Mouse (Mus musculus) mesoderm, embryonic 11.5 days (tissue): Measurements from ENCODE around the gene Smpd1.

Source experiments
- DNase-seq: peaks from one replicate; pipeline ENCODE4 v3.0.0-alpha.2; 2012; ENCODE audit warnings: low read depth, low spot score

The Smpd1 gene

DNA sequence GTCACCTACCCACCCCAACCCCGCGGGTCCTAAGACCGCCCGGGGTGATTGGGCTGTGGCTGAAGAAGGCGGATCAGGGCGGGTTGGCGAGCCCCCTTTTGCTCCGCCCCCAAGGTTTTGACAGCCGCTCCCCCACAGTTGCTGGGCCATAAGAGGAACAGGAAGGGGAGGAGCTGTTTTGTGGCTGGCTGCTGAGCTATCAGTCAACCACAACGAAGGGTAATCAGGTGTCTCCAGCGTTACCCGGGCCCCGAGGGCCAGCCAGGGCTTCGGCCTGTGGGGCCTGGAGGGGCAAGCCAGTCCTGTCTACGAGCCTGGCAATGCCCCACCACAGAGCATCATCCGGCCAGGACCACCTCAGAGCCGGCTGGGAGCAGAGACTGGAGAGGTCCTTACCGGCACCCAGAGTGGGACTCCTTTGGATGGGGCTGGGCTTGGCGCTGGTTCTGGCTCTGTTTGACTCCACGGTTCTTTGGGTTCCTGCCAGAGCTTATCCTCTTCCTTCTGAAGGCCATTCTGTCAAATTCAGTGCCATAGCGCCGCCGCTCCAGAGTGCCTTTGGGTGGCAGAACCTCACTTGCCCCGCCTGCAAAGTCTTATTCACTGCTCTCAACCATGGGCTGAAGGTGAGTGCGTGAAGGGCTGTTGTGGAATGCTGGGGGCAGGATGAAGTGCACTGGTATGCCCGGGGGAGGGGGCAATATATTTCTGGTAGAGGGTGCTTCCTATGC is at the start of gene Smpd1:
Gene Smpd1, plus strand, starts transcription at position 149 of the 731 bp plus-strand sequence.
- DNase-seq, result peak; percentile 89

DNA sequence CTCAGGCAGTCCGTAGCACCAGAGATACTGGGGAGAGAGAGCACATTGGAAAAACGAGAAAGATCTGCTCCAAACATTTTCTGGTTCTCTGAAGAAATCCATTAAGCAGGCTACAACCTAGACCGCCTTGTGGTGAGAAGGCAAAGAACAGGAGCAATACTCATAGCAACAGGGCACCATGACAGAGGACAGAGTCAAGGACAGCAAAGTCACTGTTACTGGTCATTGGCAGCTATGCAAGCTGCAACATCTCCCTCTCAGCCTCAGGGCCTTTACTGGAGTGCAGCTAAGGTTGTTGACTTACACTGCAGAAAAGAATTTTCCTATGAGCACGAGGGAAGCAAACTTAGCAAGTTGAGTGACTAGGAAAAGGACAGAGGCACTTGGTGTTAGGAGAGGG is 46.9 kb upstream of the Smpd1 start:
- no peak for DNase-seq

DNA sequence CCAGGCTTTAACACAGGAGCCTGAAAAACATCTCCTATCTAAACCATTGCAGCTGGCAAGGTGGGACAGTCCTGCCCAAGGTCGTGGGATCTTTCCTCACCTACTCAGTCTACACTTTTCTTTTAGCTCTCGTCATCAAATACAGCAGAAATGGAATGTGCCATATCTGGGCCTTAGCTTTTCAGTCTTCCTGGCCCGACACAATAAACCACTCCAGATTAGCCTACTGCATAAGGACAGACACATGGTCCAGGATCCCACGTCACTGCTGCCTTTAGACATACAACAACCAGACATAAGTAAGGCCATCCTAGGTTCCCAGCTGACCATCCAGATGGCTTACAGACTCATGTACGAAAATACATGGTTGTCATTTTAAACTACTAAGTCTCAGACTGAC is 44.0 kb upstream of the Smpd1 start:
- no peak for DNase-seq

DNA sequence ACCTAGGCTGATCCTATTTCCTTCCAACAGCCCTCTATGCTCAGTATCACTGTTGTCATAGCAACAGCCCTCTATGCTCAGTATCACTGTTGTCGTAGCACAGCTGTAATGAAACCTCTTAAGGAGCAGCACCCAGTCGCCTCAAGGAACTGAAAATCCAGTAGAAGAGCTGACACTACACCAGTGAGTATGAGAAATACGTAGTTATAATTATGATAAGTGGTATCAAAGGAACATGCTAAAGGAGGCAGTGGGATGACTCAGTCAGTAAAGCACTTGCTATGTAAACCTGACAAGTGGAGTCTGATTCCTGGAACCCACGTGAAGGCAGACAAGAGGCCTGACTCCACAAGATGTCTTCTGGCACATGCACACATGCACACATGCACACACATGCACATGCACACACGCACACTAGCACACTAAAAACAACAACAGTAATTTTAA is 40.3 kb upstream of the Smpd1 start:
- DNase-seq, result no peak

DNA sequence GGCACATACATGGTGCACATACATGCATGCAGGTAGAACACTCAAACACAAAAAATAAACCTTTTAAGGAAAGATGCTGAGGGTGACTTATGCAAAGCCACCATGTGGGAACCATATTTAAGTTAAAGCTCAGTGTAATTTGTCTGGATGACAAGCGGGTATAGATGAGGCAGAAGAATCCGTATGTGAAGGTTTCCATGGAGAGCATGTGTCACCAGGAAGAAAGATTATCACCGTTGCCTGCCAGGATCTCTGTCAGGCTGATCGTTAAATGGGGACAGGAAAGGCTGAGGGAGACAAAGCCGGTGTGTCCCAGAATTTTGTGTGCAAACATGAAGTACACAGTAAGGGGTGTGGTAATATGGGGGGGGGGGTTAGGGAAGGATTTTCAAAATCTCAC is 39.6 kb upstream of the Smpd1 start:
- DNase-seq, result peak; percentile 11

DNA sequence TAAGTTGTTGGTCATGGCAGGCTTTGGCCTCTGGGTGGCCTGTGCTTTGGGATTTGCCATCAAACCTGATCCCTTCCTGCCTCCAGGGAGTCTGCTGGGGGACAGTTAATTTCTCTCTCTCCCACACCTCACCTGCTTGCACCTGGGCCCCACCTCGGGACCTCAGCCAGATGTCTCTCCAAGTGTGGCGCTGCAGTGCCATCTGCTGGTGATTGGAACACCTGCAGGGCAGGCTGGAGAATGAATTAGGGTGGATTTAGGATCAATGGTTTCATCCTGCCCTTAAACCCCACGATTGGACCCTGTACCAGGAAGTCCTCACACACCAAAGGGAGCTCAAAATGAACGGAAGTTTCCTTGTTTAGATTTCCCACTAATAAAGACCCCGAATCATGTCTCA is 39.0 kb upstream of the Smpd1 start:
- DNase-seq, result peak; percentile 73

DNA sequence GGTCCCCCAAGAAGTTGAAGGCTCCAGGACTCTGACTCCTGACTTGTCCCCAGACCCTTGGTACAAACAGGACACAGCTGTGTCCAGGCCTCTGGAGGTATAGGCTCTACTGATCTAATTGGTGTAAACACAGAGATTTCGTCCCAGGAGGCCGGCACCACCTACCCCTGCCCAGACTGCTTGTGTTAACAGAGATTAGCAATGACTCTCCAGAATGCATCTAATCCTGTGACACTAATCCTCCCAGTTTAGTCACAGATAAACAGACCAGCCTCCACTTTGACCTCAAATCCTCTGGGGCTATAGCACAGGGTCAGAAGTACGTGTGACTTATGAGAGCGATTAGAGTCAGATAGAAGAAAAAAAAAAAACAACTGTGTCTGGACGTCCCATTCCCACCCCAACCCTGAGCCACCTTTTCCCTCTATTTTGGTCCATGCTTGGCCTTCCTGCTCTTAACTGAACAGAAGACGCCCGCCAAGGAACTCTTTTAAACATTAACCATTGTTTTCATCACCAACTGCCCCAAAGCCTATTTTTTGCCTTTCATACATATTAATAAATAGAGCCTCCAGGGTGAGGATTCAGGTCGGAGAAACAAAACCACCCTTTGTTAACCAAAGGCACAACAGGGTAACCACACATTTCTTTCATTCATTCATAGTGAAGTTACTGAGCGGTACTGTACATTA is 37.3 kb upstream of the Smpd1 start:
- no peak for DNase-seq

DNA sequence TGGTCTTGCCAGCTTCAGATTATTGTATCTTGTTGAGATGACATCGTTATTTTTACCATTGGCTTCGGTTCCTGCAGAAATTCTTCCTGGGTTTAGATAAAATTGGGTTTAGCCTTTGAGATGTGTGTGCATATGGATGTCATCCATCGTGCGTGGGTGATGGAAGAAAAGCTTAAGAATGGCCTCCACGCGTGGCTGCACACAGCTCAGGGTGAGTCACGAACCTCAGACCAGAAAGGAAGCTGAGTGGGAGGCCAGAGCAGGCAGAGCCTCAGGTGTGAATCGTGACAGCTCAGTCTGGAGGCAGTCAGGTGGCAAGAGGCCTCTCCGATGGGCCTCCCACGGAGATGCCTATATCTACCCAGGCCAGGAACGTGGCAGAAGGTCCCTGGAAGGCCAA is 34.8 kb upstream of the Smpd1 start:
- DNase-seq, result no peak

DNA sequence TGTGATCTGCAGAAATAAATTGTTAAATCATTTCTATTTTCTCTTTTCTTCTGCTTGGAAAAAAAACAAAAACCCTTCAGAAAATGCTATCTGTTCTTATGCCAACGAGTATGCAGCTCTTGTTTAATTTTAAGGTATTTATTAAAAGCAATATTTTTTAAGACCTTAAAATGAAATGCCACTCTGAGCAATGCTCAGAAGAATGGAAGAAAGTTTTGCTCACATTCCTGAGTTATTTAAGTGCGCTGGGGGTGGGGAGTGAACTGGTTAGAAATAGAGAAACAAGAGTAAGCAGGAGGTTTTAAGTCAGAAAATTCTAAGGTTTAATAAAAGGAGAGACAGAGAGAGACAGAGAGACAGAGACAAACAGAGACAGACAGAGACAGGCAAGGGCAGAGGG is 34.4 kb upstream of the Smpd1 start:
- no peak for DNase-seq

DNA sequence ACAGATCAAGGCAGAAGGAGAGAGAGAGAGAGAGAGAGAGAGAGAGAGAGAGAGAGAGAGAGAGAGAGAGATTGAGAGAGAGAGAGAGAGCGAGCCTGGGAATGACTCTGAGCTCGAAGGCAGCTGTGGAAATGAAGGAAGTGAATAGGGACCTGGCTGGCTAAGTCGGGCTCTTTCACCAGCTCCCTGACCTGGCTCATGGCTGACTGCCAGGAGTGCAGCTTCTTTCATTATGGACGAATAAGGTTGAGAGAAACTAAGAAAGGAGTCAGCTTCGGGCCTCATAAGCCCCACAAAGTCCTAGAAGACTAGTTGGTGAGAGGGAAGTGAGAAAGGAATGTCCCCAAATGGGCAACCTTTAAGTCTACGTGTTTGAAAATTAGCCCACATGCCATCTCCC is 34.0 kb upstream of the Smpd1 start:
- no peak for DNase-seq

DNA sequence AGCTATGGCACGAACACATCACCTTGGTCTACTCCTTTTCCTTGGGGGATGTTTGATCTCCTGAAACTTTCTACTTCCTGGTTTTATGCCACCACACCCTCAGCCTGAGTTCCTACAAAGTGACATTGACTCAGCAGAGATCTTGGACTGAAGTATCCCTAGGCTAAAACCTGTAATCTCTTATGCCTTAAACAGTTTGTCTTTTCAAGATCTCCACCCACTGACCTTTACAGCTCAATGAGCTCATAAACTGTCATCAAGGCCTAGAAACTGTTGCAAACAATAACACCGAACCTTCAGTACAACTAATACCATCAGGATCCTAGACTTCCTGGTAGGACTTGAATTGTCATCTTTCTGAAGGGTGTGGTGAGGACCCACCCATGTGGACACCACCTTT is 29.9 kb upstream of the Smpd1 start:
- no peak for DNase-seq

DNA sequence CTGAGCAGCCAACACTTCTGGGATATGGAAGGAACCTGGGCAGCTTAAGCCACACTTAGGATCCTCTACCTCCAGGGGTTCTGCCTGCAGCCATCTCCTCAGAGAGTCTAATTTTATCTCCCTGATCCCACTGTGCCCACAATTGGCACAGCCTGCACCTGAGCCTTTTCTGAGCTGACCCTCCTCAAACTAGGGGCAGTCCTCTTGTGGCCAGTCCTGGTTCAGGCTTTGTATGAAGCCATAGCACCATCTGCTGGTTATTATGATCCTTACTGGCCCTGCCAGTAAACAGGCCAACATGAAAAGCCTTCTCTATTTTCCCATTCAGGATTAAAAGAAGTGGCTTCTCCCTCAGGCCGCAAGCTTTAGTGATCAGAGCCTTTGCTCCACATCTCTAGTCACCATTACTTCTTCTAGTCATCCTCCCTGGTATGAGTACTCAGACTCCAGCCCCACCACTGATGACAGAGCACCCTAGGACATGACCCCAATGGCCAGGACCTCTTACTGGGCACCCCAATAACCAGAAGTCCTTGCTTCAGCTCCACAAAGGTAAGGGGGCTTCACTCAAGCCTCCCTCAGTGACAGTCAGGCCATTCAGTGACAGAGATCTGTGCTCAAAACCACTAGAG is 26.7 kb upstream of the Smpd1 start:
- DNase-seq, result peak; percentile 41

DNA sequence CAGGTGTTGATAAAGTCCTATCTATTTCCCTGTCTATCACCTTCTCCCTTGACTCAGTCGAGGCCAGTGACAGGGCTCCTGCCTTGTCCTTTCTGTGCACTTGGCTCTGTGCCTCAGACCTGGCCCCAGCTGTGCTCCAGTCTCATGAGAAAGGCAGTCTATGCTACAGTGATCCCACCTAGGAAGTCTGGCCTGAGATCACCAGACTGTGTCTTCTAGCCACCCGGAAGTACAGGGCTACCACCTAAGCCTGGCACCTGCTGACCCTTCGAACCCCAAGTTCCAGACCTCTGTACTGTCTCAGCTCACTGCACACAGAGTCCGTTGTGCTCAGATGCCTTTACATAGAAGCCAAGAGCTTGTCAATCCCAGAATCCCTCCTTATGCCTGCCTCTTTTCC is 26.1 kb upstream of the Smpd1 start:
- DNase-seq, result no peak

DNA sequence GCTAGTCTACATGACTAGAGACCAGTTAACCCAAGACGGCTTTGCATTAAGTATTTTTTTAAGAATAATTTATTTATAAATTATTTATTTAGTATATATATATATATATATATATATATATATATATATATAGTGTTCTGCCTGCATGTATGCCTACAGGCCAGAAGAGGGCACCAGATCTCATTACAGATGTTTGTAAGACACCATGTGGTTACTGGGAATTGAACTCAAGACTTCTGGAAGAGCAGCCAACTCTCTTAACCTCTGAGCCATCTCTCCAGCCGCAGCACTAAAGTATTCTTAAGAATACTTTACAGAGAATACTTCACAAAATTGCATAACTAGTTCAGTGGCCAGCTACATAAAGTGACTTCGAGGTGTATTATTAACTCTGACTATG is 20.0 kb upstream of the Smpd1 start:
- no peak for DNase-seq

DNA sequence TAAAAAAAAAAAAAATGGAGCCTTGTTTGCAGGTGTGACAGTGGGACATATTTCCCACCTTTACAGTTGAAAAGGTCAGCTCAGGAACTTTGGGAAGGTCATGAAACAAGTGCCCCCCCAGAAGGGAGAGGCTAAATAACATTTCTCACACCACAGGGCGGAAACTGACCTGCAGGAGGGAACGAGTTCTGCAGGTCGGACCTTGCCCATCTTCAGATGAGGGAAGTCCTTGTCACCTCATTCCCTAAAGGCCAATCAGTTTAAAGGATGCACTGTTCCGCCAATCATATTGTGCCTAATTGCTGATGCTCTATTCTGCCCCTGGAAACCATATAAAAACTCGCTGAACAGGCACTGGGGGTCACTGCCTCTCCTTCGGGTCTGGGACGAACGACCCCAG is 8.2 kb upstream of the Smpd1 start:
- DNase-seq, result no peak

DNA sequence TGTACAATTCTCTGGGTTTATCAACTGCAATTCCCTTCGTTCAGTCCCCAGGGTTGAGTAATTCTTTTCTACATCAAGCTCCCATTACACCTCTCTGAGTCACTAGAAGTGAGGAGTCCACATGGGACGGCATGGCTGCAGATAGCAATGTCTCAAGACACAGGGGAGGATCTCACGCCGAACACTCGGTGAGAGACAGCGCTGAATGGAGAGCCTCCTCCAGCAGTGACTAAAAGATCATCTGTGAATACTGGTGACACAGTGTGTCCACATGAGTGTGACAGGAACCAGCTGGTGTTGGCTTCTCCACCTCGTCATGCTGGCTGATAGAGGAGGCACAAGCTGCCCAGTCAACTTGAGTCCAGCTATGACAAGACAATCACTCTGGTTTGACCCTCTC is 6.2 kb upstream of the Smpd1 start:
- no peak for DNase-seq

DNA sequence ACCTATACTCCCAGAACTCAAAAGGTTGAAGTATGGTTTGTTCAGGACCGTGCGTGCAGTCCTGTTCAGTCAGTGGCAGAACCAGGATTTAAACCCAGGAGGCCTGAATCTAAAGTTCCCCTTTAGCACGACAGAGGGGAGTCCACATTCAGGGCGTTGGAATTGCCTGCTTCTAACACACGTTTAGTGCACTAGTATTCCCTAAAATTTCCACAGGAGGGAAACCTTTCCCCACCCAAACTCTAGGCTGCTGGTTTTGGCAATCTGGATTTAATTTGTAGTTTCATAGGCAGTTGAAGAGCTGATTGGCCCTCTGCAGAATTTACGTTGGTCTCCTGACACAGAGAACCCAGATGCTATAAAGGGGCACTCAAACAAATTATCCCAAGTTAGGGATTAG is 5.1 kb upstream of the Smpd1 start:
- peak; percentile 71 for DNase-seq

DNA sequence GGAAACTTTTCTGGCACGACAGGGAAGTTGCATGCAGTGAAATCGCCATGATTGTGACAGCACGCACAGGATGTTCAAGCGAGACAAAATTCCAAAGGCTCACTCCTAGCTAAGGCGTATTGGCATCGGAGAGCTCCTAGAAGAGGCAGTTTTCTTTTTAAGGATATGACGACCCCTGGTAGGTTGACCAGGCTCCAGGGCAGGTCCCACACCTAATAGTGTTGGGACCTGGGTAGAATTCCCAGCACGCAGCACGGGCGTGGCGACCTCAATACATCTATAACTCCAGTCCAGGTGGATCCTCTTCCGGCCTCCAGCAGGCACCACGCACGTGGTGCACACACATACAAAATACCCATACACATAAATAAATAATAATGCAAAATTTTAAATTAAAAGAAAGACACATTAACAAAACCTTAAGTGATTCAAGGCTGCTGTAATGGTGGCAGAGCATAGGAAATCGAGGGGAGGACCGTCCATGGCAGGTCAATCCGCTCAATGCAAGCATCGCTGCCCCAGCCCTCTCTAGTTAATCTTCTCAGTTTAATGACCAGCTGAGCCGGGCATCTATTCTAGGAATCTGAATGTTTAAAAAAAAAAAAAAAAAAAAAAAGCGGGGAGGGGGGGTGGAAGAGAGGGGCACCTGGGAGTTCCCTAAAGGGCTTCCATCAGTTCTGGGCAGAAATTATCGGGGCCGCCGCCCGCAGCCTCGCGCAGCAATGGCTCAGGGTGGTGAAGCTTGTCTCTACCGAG is 526 bp upstream of the Smpd1 start:
- DNase-seq, result no peak

DNA sequence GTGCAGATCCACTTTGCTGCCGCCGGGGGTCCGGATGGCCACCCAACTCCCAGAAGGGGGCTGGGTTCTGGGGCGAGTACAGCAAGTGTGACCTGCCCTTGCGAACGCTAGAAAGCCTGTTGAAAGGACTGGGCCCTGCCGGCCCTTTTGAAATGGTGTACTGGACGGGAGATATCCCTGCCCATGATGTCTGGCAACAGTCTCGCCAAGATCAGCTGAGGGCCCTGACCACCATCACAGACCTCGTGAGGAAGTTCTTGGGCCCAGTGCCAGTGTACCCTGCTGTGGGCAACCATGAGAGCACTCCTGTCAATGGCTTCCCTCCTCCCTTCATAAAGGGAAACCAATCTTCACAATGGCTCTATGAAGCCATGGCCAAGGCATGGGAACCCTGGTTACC is 1.4 kb downstream of the Smpd1 start:
- DNase-seq, result no peak

DNA sequence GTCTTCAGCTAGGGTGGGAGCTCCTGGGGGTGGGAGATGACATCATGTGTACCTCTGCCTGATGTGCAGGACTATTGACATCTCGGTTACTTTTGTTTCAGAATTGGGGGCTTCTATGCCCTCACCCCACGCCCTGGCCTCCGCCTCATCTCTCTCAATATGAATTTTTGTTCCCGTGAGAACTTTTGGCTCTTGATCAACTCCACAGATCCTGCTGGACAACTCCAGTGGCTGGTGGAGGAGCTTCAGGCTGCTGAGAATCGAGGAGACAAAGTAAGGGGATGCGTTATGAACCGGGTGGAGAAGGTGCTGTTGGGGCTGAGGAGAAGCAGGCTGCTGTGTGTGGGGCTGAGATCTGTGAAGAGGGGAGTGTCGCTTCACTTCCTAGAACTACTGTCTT is 2.2 kb downstream of the Smpd1 start:
- no peak for DNase-seq

DNA sequence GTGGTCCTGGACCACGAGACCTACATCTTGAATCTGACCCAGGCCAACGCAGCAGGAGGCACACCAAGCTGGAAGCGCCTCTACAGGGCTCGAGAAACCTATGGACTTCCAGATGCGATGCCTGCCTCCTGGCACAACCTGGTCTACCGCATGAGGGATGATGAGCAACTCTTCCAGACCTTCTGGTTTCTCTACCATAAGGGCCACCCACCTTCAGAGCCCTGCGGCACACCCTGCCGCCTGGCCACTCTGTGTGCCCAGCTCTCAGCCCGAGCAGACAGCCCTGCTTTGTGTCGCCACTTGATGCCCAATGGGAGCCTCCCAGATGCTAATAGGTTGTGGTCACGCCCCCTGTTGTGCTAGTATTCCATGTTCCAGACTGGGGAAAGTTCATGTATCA is 3.5 kb downstream of the Smpd1 start:
- no peak for DNase-seq

DNA sequence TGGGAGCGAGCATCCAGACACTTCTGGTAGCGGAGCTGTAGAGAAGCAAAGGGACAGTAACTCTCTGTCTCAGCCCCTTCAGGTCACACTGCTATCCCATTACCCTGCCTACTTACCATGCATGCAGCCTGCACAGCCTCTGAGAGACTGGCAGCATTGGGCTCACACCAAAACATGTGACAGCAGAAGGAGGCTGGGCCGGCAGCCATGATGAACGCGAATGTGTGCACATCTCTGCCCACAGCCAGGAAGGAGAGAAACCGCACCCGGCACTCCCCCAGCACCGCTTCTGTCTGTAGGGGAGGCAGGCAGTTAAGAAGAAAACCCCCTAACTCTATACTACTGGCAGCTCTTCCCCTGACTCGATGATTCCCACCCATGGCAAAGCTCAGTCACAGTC is 4.9 kb downstream of the Smpd1 start:
- DNase-seq, result no peak
